Mouse (Mus musculus): ENCODE results near the gene Ms4a6b. TPM values are rescaled to one million over a fixed set of nuclear protein-coding genes. Genes with fewer than 3 reads are reported as not detected.
"Not testable (repeated sequence)": the region's sequence is repeated elsewhere in the genome, so short reads cannot be mapped to it uniquely, and the experiment has no call there.

Ms4a6b gene
- polyA plus RNA-seq, 1 experiment from 2014 or later, result 0.59 TPM

DNA sequence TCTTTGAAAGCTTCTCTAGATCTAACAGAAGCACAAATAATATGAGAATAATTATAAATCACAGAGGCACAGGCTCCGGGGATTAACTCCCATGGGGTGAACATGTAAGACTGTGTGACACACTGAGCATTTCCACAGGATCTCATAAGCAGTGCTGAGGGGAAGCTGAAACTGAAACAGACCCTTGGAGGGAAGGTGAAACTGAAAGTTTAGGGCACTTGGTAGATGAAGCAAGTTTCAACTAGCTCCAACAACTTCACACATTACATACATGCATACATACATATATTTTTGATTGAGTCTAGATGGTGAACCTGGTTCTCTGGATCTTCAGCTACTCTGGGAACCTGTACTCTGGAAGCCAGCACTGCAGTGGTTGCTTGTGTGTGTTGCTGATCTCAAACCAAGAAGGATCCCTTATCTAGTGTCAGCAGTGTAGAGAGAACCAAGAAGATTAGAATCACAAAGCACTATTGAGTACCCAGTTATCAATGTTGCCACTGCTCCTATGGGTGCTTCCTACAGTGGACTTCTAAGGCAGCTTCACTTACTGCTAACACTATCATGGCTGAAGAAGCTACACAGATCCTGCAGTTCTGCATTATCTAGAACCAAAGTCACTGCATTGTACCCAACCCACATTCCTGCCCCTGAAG is 24.0 kb downstream of the Ms4a6b start:
- H3K9ac ChIP-seq (ENCODE audit: low read depth, low read length); H3K4me3 ChIP-seq (ENCODE audit: low read depth, low read length); H3K4me1 ChIP-seq (ENCODE audit: control insufficient read depth, insufficient read depth, low read length); H3K27me3 ChIP-seq (ENCODE audit: control insufficient read depth, insufficient read depth, low read length); H3K27ac ChIP-seq (ENCODE audit: low read depth, low read length); H3K36me3 ChIP-seq (ENCODE audit: control insufficient read depth, insufficient read depth, low read length); H3K9me3 ChIP-seq (replicated peaks; ENCODE audit: control insufficient read depth, low read length); H3K4me2 ChIP-seq; ATAC-seq (replicated peaks; ENCODE audit: insufficient number of reproducible peaks, low FRiP score, low TSS enrichment): not testable (repeated sequence)
- 80% methylated on average over 1 of the region's 1 CpGs for WGBS (ENCODE audit: insufficient replicate concordance)

DNA sequence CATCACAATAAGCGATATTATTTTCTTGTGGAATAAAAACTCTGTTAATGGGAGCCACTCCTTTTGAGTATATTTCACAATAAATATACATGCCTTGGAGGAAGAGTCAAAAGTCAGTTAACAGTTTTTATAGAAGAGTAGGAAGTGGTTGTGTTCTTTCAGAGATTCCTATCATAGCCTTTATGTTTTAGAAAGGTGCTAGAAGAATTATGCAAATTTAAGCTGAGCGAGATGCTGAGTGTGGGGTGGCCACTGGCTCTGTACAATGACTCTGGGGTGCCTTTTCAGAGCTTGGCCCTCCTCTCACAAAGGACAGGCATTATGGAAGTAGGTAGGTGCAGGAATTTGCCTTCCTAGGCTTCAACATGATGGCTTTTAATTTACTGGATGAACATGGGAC is 28.1 kb downstream of the Ms4a6b start:
- not testable (repeated sequence) for H3K4me3 ChIP-seq (ENCODE audit: low read depth, low read length); H3K36me3 ChIP-seq (ENCODE audit: control insufficient read depth, insufficient read depth, low read length); H3K4me2 ChIP-seq; H3K4me1 ChIP-seq (ENCODE audit: control insufficient read depth, insufficient read depth, low read length); ATAC-seq (replicated peaks; ENCODE audit: insufficient number of reproducible peaks, low FRiP score, low TSS enrichment); H3K27ac ChIP-seq (ENCODE audit: low read depth, low read length); H3K9me3 ChIP-seq (replicated peaks; ENCODE audit: control insufficient read depth, low read length); H3K9ac ChIP-seq (ENCODE audit: low read depth, low read length); H3K27me3 ChIP-seq (ENCODE audit: control insufficient read depth, insufficient read depth, low read length)
- WGBS (ENCODE audit: insufficient replicate concordance), result 81% methylated on average over 2 of the region's 2 CpGs

DNA sequence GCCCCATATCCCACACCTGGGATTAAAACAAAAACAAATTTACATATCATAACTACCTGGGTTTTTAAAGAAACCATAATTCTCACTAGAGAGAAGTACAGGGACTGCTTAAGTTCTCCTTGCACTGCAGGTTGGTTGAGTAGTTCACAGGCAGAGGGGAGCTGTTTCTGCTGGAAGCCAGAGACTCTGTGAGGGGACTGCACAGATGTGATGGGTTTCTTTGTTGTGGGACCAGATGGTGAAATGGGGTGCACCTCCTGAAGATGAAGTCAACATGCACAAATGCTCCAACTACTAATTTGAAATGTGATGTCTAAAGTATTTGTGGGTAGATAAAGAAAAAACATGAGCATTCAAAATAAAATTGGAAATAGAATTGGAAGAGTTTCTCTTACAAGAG is 31.6 kb downstream of the Ms4a6b start:
- H3K9me3 ChIP-seq (replicated peaks; ENCODE audit: control insufficient read depth, low read length), result no peaks in the 10 kb centered on the region

DNA sequence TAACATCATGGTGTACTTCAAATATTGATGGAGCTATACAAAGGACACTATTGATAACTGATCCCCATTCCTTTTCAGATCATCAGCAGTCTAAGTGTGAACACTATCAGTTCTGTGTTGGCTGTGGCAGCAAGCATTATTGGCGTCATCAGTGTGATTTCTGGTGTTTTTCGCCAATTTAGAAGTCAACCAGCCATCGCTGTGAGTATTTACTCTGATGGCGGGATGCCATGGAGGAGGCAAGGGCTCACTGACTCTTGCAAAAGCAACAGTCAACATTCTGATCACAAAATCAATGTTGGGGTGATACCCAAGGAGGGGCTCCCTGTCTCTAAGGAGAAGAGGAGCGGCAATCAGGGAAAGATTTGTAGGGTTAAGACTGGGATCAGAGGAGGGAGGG is 38.4 kb downstream of the Ms4a6b start:
- no peak overlapping the region for H3K9ac ChIP-seq (ENCODE audit: low read depth, low read length)
- H3K36me3 ChIP-seq (ENCODE audit: control insufficient read depth, insufficient read depth, low read length), result no peaks in the 10 kb centered on the region
- no peaks in the 10 kb centered on the region for H3K4me1 ChIP-seq (ENCODE audit: control insufficient read depth, insufficient read depth, low read length)
- H3K27me3 ChIP-seq (ENCODE audit: control insufficient read depth, insufficient read depth, low read length), result no peaks in the 10 kb centered on the region
- no peak overlapping the region for H3K4me2 ChIP-seq
- H3K27ac ChIP-seq (ENCODE audit: low read depth, low read length), result no peak overlapping the region
- 84% methylated on average over 5 of the region's 5 CpGs for WGBS (ENCODE audit: insufficient replicate concordance)
- ATAC-seq (replicated peaks; ENCODE audit: insufficient number of reproducible peaks, low FRiP score, low TSS enrichment), result no peak
- H3K4me3 ChIP-seq (ENCODE audit: low read depth, low read length), result no peak overlapping the region
- H3K9me3 ChIP-seq (replicated peaks; ENCODE audit: control insufficient read depth, low read length), result no peaks in the 10 kb centered on the region

More for the DNA sequence above, 31.6 kb downstream of the Ms4a6b start:
- H3K4me1 ChIP-seq (ENCODE audit: control insufficient read depth, insufficient read depth, low read length), result no peaks in the 10 kb centered on the region
- H3K4me2 ChIP-seq, result no peak overlapping the region
- H3K36me3 ChIP-seq (ENCODE audit: control insufficient read depth, insufficient read depth, low read length), result no peaks in the 10 kb centered on the region
- no peak overlapping the region for H3K9ac ChIP-seq (ENCODE audit: low read depth, low read length)
- no peaks in the 10 kb centered on the region for H3K27me3 ChIP-seq (ENCODE audit: control insufficient read depth, insufficient read depth, low read length)
- no peak overlapping the region for H3K27ac ChIP-seq (ENCODE audit: low read depth, low read length)
- no peak overlapping the region for H3K4me3 ChIP-seq (ENCODE audit: low read depth, low read length)
- ATAC-seq (replicated peaks; ENCODE audit: insufficient number of reproducible peaks, low FRiP score, low TSS enrichment), result no peak

DNA sequence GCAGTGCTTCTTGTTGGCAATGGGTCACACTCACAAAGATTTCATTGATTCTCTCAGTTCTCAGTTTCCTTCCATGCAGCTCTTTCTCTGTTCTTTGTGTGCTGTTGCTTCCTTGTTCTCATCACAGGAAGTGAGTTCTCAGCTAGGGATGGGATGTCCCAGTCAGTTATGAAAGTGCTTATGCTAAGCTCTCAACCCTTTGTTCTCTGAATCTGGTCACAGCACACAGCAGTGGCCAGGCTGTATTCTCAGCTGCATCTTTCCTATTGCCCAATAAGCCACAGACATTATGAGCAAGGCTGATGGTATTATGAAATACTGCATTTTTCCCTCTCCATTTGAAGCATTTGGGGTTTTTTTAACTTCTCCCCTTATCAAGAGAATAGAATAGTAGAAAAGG is 43.2 kb downstream of the Ms4a6b start:
- not testable (repeated sequence) for H3K27ac ChIP-seq (ENCODE audit: low read depth, low read length); H3K36me3 ChIP-seq (ENCODE audit: control insufficient read depth, insufficient read depth, low read length); H3K27me3 ChIP-seq (ENCODE audit: control insufficient read depth, insufficient read depth, low read length); ATAC-seq (replicated peaks; ENCODE audit: insufficient number of reproducible peaks, low FRiP score, low TSS enrichment); H3K9me3 ChIP-seq (replicated peaks; ENCODE audit: control insufficient read depth, low read length); H3K4me2 ChIP-seq; H3K4me1 ChIP-seq (ENCODE audit: control insufficient read depth, insufficient read depth, low read length); H3K9ac ChIP-seq (ENCODE audit: low read depth, low read length); H3K4me3 ChIP-seq (ENCODE audit: low read depth, low read length)

DNA sequence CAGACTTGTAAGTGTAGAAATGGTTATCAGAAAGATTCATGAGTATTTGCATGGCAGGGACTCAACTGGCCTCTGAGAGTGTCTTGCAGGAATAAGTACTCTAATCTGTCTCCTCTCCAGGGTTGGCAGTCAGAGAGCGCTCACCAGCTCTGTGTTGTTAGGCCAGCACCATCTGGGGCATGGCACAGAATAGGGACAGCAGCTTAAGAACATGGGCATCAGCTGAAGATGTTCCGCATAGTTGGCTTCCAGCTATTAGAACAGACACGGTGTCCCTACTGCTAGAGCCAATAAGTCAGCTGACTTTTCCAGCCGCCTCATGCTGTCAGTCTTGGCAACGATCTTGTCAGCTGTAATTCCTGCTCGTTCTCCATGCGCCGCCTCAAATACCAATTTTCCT is 58.7 kb downstream of the Ms4a6b start:
- Histone ChIP-seq H3K27me3 (ENCODE audit: control insufficient read depth, insufficient read depth, low read length) (no peaks in the 10 kb centered on the region), H3K4me3 (ENCODE audit: low read depth, low read length) (no peak overlapping the region), H3K4me2 (no peak overlapping the region), H3K9ac (ENCODE audit: low read depth, low read length) (no peak overlapping the region), H3K4me1 (ENCODE audit: control insufficient read depth, insufficient read depth, low read length) (no peaks in the 10 kb centered on the region), H3K27ac (ENCODE audit: low read depth, low read length) (no peak overlapping the region), H3K9me3 (replicated peaks; ENCODE audit: control insufficient read depth, low read length) (no peaks in the 10 kb centered on the region), H3K36me3 (ENCODE audit: control insufficient read depth, insufficient read depth, low read length) (no peaks in the 10 kb centered on the region)
- WGBS (ENCODE audit: insufficient replicate concordance), result 85% methylated on average over 8 of the region's 8 CpGs
- ATAC-seq (replicated peaks; ENCODE audit: insufficient number of reproducible peaks, low FRiP score, low TSS enrichment), result no peak

Other genes starting within 250 kb of the Ms4a6b start
- gene Ms4a5, start 232.6 kb upstream of the Ms4a6b start, polyA plus RNA-seq (2014; fragmentation: Nextera tagmentation; extraction: Ambion mirVana), result not detected in 2 replicates
- not detected in 2 replicates for gene Ms4a14, start 202.1 kb upstream of the Ms4a6b start, polyA plus RNA-seq (2014; fragmentation: Nextera tagmentation; extraction: Ambion mirVana)
- 0.49 TPM in 1 of 2 replicates, not detected in the other for gene Ms4a7, start 180.4 kb upstream of the Ms4a6b start, polyA plus RNA-seq (2014; fragmentation: Nextera tagmentation; extraction: Ambion mirVana)
- gene Ms4a4a, start 141.0 kb upstream of the Ms4a6b start, polyA plus RNA-seq (2014; fragmentation: Nextera tagmentation; extraction: Ambion mirVana), result 0.27 and 1.0 TPM in 2 replicates
- gene Ms4a4c, start 111.7 kb upstream of the Ms4a6b start, polyA plus RNA-seq (2014; fragmentation: Nextera tagmentation; extraction: Ambion mirVana), result not detected in 2 replicates
- not detected in 2 replicates for gene Ms4a4b, start 73.0 kb upstream of the Ms4a6b start, polyA plus RNA-seq (2014; fragmentation: Nextera tagmentation; extraction: Ambion mirVana)
- gene Ms4a6c, start 47.1 kb upstream of the Ms4a6b start, polyA plus RNA-seq (2014; fragmentation: Nextera tagmentation; extraction: Ambion mirVana), result 0.21 and 0.77 TPM in 2 replicates
- not detected in 2 replicates for gene Gm8369, start 30.6 kb upstream of the Ms4a6b start, polyA plus RNA-seq (2014; fragmentation: Nextera tagmentation; extraction: Ambion mirVana)
- gene Ms4a4d, start 20.3 kb downstream of the Ms4a6b start, polyA plus RNA-seq (2014; fragmentation: Nextera tagmentation; extraction: Ambion mirVana), result 0.44 and 0.56 TPM in 2 replicates
- gene Ms4a6d, start 88.3 kb downstream of the Ms4a6b start, polyA plus RNA-seq (2014; fragmentation: Nextera tagmentation; extraction: Ambion mirVana), result 0.87 and 1.1 TPM in 2 replicates
- gene Ms4a2, start 107.2 kb downstream of the Ms4a6b start, polyA plus RNA-seq (2014; fragmentation: Nextera tagmentation; extraction: Ambion mirVana), result 0.24 TPM in 1 of 2 replicates, not detected in the other
- gene Ms4a3, start 124.3 kb downstream of the Ms4a6b start, polyA plus RNA-seq (2014; fragmentation: Nextera tagmentation; extraction: Ambion mirVana), result 0.39 TPM in 1 of 2 replicates, not detected in the other
- gene Oosp2, start 144.0 kb downstream of the Ms4a6b start, polyA plus RNA-seq (2014; fragmentation: Nextera tagmentation; extraction: Ambion mirVana), result not detected in 2 replicates
- gene Oosp1, start 174.6 kb downstream of the Ms4a6b start, polyA plus RNA-seq (2014; fragmentation: Nextera tagmentation; extraction: Ambion mirVana), result not detected in 2 replicates
- not detected in 2 replicates for gene Oosp3, start 180.5 kb downstream of the Ms4a6b start, polyA plus RNA-seq (2014; fragmentation: Nextera tagmentation; extraction: Ambion mirVana)
- gene Gif, start 231.0 kb downstream of the Ms4a6b start, polyA plus RNA-seq (2014; fragmentation: Nextera tagmentation; extraction: Ambion mirVana), result not detected in 2 replicates